Mouse (Mus musculus) large intestine, adult 2 months (tissue): ENCODE data around the gene 4921504E06Rik. TPM values are rescaled to one million over a fixed set of nuclear protein-coding genes. Genes with fewer than 3 reads are reported as not detected.

Source experiments
- DNase-seq: peaks from one replicate; pipeline ENCODE4 v3.0.0-alpha.2; 2012; ENCODE audit warnings: low read depth, low spot score
- whole genome bisulfite sequencing: fragments of 180-500 bp; shearing (Covaris S2); methylation state at CpG from one replicate; pipeline ENCODE4 v1.1.7; 2018; 5-methylcytosine and 5-hydroxymethylcytosine counted together
- polyA plus RNA-seq: library from polyadenylated mRNA; depleted of rRNA; stranded (reverse); fragments of >200 nt; gene quantifications from 2 replicates; pipeline ENCODE4 v1.2.3, GENCODE M21; 2012; rRNA removed

The 4921504E06Rik gene
- polyA plus RNA-seq, 1 experiment = not detected

DNA sequence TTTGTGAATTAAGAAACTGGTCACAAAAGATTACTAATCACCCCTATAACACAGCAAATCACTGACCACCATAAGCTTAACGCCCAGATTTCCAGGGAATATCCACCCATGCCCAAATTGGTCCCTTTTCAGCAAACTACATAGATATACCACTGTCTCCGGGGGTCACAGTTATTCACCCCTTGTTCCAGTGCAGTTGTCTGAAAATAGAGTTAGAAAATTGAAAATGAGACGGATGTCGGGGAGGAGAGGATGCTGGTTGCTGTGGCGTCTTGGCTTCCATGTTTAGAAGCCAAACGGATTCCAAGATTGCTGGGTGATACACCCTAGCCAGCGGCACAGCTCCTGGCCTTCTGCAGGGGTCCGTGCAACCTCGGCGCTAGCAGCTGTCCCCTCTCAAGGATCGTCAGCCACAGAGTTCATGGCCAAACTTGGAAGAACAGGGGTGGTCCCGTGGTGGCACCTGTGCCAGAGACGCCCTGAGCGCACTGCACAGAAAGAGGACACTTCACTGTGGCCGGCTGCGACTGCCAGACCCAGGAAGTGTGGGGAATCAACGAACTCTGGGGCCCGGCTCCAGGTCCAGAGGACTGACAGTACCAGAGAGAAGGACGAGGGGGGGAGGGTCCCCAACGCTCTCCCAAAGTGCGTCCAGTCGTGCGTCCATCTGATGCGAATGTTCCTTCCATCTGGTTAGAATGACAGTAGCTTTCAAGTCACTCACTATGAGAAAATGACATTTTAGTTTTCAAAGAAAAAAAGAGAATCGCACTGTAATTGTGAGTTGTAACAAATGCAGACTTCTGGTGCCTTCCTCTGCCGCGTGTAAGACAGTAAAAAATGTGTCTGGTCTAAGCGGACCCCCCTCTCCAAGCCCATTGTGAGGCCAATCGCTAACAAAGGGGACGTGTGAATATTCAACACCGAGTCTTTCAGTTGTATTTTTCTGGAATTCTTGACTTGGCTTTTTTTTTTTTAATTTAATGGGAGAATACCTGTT, 123.7 kb downstream of the 4921504E06Rik start:
- WGBS = 10% methylated on average over 31 of the region's 31 CpGs
- no peak for DNase-seq

DNA sequence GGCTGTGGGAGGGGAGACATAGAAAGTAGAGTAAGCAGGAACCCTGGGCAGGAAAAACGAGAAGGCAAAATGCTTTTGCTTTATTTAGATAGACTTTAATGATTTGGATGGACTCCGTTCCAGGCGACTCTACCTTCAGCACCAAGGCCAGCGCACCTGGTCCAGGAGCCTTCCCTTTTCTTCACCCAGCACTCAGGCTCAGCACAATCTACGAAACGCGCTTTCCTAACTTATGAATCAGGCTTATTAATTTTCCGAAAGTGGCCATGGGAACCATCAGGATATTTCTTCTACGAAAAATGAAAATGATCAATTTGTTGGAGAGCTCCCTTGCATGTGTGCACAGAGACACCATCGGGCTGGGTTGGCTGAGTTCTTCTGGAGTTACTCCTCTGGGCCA, 124.7 kb downstream of the 4921504E06Rik start:
- no peak for DNase-seq
- WGBS = 7% methylated on average over 10 of the region's 10 CpGs

DNA sequence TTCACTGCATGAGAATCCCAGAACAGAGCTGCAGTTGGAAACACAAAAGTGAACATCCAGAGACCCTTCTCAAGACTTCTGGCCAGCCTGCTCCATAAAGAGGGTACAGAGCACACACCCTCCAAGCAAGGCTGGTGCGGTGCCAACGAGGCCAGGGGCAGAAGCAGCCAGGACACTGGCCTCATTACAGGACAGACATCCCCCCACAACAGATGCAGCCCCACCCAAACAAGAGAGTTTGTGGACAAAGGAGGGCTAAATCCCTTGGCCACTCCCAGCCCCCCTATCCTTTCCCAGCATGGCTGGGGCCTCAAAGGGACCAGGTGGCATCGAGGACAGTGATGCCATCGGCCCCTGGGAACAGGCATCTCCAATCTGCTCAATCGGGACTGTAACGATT, 130.6 kb downstream of the 4921504E06Rik start:
- WGBS = 75% methylated on average over 6 of the region's 6 CpGs
- DNase-seq = no peak

DNA sequence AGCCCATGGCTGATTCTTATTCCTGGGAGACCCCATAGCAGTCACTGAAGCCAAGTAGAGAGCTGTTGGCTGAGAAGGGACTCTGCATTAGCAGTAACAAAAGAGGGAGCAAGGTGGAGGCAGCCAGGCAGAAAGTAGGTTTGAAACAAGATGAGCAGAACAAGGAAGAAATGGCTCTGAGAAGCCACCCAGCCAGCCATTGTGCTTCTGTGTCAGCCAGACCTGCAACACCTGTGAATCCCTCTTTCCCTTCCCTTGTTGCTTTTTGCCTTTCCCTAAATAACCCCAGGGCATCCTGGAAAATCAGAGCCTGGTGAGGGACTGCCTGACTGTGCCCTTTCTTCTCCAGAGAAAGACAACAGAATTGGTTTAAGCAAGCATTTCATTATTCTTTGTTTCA, 131.5 kb downstream of the 4921504E06Rik start:
- no peak for DNase-seq

DNA sequence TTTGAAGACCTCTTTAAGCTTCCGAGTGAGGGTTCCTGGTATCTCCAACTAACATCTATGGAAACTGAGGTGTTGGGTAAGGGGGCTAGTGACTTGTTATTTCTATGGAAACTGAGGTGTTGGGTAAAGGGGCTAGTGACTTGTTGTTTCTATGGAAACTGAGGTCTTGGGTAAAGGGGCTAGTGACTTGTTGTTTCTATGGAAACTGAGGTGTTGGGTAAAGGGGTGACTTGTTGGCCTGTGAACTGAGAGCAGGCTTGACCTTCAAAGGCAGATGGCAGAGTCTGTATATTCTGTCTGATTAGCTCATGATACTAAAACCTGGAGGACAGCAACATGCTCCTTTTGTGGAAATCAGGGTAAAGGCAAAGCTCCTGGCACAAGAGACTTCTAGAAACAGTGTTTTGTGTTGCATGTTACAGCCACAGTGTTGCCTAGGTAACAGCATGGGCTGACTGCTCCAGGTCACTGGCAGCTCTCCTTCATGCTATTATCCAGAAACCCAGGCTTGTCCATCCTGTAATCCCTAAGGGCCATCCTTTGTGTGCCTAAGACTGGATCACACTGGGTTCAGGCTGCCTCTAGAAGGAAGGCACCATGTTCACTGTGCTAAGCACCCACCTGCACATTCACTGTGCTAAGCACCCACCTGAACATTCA, 133.9 kb downstream of the 4921504E06Rik start:
- DNase-seq = no peak

DNA sequence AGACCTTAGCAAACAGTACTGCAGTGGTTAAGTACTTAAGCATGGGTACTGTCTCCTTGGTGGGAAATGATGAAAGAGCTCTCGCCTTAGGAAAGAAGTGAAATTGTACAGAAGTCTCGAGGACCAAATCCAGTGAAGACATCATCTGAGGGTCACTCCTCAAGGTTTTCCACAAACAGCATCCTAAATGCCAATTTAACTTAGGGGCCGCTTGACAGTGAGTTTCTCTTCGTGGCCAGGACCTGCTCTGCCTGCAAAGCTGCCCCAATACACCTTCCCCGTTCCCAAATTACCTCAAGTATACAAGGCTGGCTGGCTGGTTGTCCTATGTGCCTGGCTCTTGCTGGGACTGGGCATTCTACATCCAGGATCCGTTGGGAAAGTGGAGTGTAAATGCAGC, 137.6 kb downstream of the 4921504E06Rik start:
- DNase-seq = no peak
- 58% methylated on average over 6 of the region's 6 CpGs for WGBS

More for the DNA sequence above, 133.9 kb downstream of the 4921504E06Rik start:
- WGBS = 73% methylated on average over 1 of the region's 1 CpGs

DNA sequence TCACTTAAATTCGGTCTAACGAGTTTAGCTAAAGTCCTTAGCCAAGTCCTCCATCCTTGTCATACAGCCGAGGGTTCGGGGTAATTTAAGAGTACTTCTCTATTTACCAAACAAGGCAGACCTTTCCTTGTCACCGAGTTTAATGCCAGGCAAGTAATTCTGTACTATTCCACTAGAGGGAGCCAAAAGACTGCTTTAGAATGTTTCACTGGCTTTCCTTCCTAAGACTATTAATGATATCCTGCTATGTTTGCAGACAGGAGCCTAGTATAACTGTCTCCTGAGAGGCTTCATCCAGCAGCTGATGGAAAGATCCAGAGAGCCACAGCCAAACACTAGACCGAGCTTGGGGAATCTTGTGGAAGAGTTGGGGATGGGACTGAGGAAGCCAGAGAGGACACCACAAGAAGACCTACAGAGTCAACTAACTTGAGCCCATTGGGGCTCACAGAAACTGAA, 138.6 kb downstream of the 4921504E06Rik start:
- 3% methylated on average over 6 of the region's 6 CpGs for WGBS
- DNase-seq = peak; percentile 45

DNA sequence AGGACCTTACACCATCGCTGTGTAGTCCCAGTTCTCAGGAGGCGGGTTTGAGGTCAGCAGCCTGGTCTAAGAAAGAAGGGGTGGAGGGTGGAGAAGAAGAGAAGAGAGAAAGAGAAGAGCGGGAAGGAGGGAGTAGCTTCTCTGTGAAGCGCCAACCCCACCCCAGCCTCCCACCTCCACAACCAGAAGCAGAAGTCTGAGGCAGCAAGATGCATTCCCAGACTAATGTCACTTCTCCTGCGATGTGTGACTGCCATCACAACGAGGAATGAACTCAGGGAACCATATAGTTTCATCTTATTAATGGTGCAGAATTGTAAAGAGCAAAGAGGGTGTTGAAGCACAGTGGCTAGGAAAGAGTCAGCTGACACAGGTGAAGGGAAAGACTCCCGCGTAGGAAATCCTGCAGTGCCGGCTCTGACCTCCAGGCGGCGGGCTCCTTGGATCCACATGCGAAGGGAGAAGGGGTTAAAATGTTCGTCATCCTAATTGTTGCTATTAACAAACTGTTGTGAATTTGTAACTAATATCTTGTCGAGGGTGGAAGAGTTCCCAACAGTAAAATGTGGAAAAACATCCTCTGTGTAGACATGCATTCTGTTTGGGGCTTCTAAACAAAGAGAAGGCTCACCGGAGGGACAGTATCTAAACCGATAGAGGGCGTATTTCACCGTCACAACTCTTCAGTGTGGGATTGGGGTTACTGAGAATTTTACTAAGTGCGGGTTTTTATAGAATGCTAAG, 139.3 kb downstream of the 4921504E06Rik start:
- DNase-seq = no peak
- WGBS = 21% methylated on average over 19 of the region's 19 CpGs

Other genes starting within 250 kb of the 4921504E06Rik start
- 2.7 and 3.6 TPM in 2 replicates for gene Msrb2, start 182.5 kb downstream of the 4921504E06Rik start, polyA plus RNA-seq
- gene Ptf1a, start 108.3 kb downstream of the 4921504E06Rik start, polyA plus RNA-seq = not detected in 2 replicates
- gene Otud1, start 103.8 kb upstream of the 4921504E06Rik start, polyA plus RNA-seq = 1.5 and 1.6 TPM in 2 replicates